Mouse (Mus musculus) right cerebral cortex, postnatal 14 days (tissue): Measurements from ENCODE around the gene Lyve1.
A peak's percentile ranks its signal among the peaks of the same experiment; 100 is the strongest.
"Not testable (repeated sequence)": the region's sequence is repeated elsewhere in the genome, so short reads cannot be mapped to it uniquely, and the experiment has no call there.

Experiments
- DNase-seq: peaks from one replicate; pipeline ENCODE4 v3.0.0; 2022

The Lyve1 gene

GRCm38 (mm10) chr7:110862751-110863289, at the start of gene Lyve1:
Gene Lyve1, minus strand, starts transcription at chr7:110863239.
- no peak for DNase-seq

DNA sequence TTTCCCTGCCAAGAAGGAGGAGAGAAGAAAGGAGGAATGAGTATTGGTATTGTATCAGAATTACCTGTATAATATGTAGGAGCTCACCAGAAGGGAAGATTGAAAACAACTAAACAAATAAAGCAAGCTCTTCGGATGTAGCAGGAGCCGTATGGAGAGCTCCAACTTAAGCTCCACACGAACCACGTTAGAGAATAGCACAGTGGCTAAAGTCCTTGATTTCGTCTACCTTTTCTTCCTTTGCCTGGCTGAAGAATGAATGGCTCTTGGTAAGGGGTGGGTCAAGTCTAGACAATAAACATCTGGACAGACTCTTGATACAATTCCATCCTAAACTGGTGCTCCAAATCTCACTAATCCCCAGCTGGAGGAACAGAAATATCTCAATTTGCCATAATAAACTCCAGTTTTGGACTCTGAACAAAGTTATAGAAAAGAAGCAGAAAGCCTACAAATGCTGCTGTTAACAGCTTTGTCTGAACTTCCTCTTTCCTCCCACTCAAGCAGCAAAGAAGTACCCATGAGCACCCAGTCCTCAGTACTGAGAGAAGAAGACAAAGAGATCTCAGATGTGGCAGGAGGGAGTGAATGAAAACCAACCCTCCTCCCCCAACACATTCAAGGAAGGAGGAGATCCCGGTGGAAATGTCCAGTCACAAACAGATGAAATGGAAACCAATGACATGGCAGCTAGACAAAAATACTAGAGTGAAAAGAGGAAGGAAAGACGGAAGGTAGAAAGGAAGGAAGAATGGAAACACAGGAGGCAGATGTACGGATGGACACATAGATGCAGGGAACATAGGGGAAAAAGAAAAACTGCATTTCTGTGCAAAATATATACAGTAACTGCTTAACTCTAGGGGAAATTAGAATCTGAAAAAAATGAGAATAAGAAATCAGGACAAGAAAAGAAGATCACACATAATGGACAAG, 45.4 kb upstream of the Lyve1 start:
- no peak for DNase-seq

DNA sequence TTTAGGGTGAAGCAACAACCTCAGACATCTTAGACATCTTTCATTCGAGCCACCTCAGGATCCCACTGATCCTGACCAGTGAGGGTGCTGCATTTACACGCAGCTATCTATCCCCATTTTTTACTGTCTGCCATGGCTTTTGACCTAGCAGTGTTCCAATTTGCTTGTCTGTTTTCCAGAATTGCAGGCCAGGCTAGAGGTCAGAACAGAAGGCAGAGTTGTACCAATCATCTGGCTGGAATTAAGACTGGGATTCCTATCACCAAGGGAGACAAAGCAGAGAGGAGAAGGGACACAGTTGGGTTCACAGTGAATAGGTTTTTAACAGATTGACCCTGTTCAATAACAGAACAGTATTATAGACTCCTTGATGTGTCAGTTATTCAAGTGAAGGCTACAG, 43.5 kb upstream of the Lyve1 start:
- DNase-seq = no peak

GRCm38 (mm10) chr7:110903226-110903625, 40.2 kb upstream of the Lyve1 start:
- DNase-seq = no peak

DNA sequence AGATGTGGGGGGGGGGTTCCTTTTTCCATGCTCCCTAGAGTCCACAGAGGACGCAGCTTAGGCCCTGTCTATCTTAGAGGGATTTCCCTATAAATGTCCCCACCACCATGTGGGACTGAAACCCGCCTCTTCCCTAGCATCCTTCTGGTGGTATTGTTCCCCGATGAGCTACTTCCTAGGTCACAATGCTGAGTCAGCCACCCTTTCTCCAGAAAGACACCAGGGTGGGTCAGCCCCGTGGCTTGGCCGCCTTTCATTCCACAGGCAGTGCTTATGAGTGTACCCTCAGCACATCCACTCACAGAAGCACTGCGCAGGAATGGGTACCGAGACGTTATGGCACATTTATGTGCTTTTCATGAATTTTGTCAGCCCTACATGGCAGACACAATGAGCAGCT, 34.2 kb upstream of the Lyve1 start:
- DNase-seq = no peak

GRCm38 (mm10) chr7:110896453-110896852, 33.4 kb upstream of the Lyve1 start:
- no peak for DNase-seq

GRCm38 (mm10) chr7:110895772-110896171, 32.7 kb upstream of the Lyve1 start:
- not testable (repeated sequence) for DNase-seq

DNA sequence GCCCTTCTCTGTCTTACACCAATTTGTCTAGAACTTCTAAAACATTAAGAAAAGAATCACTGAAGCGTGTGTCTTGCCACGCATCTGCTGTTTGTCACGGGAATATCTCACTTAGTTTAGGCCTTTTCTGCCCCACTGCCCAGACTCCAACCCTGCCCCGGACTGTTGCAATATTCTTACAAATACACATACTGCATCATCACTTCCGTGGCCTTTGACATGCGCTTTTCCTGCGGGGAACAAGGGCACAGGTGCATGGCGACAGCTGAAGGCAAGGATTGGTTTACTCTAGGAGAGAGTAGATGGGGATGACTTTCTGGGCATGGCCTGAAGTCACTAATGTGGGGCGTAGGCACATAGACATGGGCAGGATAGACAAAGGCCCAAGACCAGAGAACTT, 31.6 kb upstream of the Lyve1 start:
- DNase-seq = no peak

DNA sequence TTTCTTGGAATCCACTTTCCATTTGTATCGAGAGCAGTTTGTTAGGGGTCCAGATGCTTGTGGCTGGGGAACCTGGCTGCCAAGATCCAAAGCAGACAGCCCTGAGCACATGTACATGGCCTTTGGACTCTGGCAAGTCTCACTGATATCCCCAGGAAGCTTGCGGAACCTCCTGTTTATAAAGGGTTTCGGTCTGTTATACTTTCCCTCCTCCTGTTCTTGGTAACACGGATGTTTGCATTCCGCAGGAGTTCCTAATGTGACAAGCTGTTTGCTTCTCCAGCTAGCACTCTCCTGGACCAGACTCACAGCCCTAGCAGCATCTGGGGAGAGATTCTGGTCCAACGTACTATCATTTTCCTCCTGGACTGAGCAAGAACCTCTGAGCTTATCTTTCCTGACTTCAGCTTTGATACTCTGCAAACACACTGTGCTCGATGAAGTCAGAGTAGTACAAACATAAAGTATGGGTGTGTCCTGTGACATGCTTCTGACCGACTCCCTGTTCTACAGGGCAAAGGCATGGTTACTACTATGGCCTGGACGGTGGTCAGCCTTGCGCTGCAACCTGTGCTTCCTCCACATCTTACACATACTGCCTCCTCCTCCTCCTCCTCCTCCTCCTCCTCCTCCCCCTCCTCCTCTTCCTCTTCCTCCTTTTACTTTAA, 31.0 kb upstream of the Lyve1 start:
- DNase-seq = no peak

DNA sequence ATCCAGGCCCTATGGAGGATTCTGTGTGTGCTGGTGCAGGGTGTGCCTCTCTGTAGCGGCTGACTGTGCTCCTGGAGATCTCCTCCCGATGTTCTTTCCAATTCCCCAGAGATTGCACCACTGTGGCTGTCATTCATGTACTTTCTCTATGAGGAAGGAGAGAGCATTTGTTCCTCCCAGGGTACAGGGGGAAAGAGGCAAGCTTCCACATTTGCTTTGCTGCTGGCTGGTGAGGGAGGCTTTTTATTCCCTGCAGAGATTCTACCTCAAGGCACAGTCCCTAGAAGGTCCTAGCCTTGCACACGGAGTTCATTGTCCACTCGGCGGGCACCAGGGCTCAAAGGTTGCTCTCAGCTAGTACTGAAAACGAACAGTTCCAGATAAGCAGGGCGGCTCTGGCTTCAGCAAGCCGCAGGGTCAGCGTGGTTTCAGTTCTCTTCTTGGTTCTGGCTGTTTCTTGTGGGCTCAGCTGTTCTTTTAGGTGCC, 28.5 kb upstream of the Lyve1 start:
- peak; percentile 17 for DNase-seq

DNA sequence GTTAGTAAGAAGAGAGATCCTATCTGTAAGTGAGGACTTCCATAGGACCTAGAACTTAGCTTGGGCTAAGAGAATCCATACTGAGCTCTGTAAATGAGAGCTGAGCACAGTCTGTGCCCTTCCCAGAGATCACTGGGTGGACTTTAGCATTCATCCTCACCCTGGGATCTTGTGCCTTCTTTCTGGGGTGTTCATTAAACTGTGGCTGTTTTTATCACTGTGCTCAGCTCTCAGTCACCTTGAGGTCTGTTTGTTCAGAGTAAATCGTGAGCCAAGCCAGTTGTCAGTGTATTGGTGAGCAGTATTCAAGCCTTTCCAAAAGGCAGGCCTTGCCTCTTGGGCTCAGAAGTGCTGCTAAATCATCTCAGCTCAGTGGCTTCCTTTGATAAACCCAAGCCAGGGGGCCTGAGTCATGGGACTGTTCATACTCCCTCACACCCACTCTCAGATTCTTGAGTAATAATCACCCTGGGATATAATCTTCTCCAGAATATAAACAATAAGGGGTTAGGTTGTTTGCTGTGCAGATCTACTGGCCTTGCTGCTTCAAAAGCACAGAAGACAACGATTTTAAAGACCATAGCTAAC, 18.8 kb upstream of the Lyve1 start:
- no peak for DNase-seq

DNA sequence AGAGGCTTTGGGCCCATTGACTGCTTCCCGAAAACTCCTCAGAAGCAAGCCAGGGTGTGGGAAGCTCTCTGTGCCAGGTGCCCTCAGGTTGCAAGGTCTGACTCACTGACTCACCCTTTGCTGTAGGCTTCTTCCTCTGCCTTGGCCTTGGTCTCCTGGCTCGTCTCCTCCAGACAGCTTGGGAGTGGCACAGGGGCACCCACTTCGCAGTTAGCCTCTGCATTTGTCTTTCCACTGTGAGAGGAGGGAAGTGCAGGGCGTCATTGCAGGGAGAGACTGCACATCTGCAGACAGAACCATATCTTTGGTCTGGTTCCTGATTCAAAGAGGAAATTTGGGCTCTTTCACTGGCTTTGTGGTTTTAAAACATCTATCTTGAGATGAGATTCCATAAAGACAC, 15.0 kb upstream of the Lyve1 start:
- no peak for DNase-seq

DNA sequence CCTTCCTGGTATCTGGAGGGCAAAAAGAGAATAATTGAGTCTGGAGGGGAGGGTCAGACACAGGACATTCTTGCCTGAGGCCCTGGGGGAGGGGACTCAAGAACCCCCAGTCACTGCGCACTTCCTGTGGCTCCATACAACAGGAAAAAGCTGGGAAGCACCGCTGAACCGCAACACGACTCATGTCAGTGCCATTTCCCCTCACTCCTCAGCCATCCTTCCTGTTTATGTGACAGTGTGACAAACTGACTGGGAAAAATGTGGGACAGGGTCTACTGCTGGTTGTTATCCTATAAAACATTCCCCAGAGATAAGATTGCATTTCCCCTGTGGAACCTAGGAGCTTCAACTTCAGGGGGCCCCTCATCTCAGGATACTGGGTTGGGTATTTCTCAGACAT, 13.9 kb upstream of the Lyve1 start:
- DNase-seq = no peak

GRCm38 (mm10) chr7:110868807-110869206, 5.8 kb upstream of the Lyve1 start:
- no peak for DNase-seq

DNA sequence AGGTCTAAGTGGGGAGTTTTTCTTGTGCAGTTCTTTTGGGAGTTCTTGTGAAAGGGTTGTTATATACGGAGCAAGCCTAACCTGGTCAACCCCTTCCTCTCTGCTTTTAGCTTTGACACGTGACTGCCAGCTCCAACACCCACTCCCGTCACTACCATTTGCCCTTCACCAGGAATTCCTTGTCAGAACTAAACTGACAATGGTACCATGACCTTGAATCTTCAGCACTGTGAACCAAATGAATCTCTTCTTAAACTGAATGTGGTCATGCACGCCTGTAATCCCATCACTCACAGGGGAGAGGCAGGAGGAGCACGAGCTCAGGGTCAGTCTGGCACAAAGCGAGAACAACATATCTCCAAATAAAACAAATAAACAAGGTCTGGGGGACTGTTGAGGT, 4.1 kb upstream of the Lyve1 start:
- DNase-seq = no peak

DNA sequence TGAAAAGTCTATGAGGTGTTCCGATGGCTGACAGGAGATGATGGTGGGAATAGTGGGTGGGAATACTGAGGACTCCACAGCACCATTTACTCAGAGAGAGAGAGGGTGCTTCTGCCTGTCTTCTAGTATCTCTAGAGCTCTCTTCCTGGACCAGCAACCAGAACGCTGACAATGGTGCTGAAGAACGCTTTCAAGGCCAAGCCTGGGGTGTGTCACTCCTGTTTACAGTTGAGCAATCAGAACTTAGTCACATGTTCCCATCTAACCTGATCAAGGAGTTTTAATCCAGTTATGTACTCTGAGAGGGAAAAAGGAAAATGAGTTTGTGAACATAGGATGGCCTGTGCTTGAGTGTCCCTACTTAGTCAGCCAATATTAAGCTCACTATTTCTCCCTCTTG, 3.0 kb upstream of the Lyve1 start:
- no peak for DNase-seq

DNA sequence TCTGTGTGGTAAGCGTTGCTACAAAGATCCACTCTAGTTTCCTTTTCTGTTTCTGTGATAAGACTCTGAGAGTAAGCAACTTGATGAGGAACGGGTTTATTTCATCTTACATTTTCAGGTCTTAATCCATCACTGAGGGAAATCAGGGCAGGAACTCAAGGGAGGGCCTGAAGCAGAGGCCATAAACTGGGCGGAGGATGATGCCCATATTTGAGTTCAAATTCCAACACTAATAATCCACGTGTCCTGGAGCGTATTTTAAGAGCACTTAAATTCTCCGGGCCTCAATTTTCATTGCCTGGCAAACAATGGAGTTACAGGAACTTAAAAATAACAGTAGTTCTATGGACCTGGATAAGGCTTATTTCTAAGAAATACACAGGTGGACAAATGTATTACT, 2.5 kb upstream of the Lyve1 start:
- no peak for DNase-seq

DNA sequence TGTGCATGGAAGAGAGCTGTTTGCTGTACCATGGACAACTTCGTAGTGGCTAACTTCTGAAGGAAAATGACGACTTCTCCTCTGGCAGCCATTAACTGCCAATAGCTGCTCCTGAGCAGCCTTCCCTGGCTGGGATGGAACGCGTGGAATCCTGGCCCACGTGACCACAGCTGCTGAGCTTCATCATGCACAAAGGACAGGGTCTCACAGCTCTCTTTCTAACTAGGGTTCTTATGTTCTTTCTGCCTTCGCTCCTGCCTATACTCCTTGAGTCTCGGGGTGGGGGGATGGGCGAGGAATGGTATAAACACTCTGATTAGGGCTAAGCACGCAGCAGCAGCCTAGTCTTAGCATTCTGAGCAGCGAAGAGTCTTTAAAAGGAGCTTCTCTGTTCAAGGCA, 2.0 kb upstream of the Lyve1 start:
- DNase-seq = no peak

GRCm38 (mm10) chr7:110860129-110860528, 2.9 kb downstream of the Lyve1 start:
- no peak for DNase-seq

DNA sequence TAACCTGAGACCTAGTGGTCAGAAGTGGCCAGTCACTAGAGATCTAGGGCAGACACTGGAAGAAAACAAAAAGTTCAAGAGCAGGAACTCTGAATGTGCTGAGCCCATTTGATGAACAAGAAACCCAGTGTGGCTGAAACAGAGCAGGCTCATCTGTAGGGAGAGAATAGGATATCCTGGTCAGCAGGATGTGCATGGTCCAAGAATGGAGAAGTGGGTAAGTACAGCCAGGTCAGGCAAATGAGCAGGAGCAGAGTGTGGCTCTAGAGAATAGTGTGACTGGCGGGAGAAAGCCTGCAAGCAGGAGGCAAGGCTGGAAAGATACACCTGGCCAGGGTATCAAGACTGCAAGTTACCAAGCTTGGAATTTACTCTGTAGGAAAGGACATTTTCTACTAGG, 7.4 kb downstream of the Lyve1 start:
- no peak for DNase-seq

- DNase-seq = no peak
Measured at GRCm38 (mm10) chr7:110854927-110855546, 8.0 kb downstream of the Lyve1 start.

- DNase-seq = no peak
Measured at GRCm38 (mm10) chr7:110854519-110854918, 8.5 kb downstream of the Lyve1 start.

DNA sequence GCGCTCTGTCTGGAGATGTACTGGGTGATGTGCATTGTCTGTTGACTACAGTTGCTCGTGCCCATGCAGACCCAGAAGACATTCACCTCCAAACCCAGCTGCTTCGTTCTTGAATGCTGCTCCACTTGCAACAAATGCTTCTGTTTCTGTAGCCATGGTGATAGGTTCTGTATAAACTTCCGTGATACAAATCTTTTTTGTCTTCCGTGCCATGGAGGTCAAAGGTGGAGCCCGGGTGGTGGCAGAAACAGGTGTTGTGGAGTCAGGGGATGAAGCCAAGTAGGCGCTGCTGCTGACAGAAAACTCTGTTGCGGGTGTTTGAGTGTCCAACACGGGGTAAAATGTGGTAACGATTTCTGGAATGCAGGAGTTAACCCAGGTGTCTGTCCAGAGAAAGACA, 9.4 kb downstream of the Lyve1 start:
- DNase-seq = no peak
